Mouse (Mus musculus): ENCODE measurements around the gene Gm5591.
"Not testable (repeated sequence)": the region's sequence is repeated elsewhere in the genome, so short reads cannot be mapped to it uniquely, and the experiment has no call there.

Gm5591 gene

DNA sequence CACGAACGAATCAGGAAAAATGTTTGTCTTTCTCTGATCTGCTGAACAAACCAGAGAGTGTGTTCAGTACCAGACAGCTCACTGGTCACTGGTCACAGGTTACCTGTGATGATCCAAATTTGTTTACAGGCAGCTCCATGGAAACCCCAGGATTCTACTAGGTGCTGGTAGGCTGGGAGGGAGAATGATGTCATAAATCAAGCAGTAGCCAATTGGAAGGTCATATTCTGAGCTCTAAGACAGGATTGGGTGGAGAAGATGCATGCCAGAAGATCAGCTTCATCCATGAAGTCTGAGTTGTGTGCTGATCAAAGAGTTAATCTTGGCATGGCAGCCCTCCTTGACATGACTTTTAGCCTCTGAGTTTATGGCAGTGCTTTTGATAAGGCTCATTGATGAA, at the start of gene Gm5591:
Gene Gm5591 (minus strand): TSS at position 101 of the 400 bp plus-strand sequence.
- H3K4me3 ChIP-seq (replicated peaks; ENCODE audit: low read length); H3K4me1 ChIP-seq (replicated peaks; ENCODE audit: low read depth, low read length); H3K9me3 ChIP-seq (ENCODE audit: low read length); H3K36me3 ChIP-seq (ENCODE audit: insufficient read depth, low read length); H3K27me3 ChIP-seq (ENCODE audit: insufficient read depth, low read length): not testable (repeated sequence)

DNA sequence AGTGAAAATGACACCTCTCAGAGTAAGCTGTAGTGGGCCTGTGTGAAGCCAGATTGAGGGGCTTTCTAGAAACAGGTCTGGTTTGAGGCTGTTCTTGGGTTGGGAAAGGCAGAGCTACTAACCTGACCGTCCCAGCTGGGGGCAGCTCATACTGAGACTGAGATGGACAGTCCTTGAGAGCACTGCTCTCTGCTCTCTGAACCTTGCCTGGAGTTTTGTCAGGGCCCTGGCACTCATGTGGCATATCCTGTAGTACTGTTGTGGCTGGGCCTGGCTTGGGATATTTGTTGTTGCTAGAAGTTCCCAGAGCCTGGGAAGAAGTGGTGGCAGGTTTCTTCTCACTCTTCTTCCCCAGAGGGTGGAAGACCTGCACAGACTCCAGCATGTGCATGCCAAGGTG, 39.5 kb downstream of the Gm5591 start:
- H3K4me3 ChIP-seq (replicated peaks; ENCODE audit: low read length); H3K27me3 ChIP-seq (ENCODE audit: insufficient read depth, low read length): not testable (repeated sequence)

More for the DNA sequence above, 39.5 kb downstream of the Gm5591 start:
- not testable (repeated sequence) for H3K9me3 ChIP-seq (ENCODE audit: low read length); H3K36me3 ChIP-seq (ENCODE audit: insufficient read depth, low read length); H3K4me1 ChIP-seq (replicated peaks; ENCODE audit: low read depth, low read length)
